Mouse (Mus musculus) embryo, embryonic 11 days (tissue): Measurements from ENCODE around the gene Gm45234.
A peak's percentile ranks its signal among the peaks of the same experiment; 100 is the strongest.

Source experiments
- DNase-seq: peaks from one replicate; pipeline ENCODE4 v3.0.0-alpha.2; 2015

The Gm45234 gene

GRCm38 (mm10) chr6:124765951-124766350 lies 10.1 kb upstream of the Gm45234 start:
- DNase-seq, result no peak

- peak; percentile 90 for DNase-seq
Observed at GRCm38 (mm10) chr6:124759259-124759658, 3.4 kb upstream of the Gm45234 start.

DNA sequence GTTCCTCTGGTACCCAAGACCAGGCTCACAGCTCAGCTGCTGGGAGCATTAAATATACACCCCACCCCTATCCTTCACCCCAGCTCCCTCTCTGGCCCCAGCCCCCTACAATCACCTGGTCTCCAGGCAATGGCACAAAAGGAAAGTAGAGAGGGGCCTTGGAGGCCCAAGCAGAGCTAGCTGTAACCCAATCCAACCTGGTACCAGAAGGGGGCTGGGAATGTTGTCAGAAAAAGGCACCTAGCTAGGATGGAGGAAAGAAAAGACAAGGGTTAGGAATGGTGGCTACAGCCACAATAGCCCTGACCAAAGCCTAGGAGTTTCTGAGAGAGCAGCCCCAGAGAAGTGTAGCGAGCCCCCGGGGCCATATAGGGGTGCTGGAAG lies 3.0 kb upstream of the Gm45234 start:
- DNase-seq, result no peak

DNA sequence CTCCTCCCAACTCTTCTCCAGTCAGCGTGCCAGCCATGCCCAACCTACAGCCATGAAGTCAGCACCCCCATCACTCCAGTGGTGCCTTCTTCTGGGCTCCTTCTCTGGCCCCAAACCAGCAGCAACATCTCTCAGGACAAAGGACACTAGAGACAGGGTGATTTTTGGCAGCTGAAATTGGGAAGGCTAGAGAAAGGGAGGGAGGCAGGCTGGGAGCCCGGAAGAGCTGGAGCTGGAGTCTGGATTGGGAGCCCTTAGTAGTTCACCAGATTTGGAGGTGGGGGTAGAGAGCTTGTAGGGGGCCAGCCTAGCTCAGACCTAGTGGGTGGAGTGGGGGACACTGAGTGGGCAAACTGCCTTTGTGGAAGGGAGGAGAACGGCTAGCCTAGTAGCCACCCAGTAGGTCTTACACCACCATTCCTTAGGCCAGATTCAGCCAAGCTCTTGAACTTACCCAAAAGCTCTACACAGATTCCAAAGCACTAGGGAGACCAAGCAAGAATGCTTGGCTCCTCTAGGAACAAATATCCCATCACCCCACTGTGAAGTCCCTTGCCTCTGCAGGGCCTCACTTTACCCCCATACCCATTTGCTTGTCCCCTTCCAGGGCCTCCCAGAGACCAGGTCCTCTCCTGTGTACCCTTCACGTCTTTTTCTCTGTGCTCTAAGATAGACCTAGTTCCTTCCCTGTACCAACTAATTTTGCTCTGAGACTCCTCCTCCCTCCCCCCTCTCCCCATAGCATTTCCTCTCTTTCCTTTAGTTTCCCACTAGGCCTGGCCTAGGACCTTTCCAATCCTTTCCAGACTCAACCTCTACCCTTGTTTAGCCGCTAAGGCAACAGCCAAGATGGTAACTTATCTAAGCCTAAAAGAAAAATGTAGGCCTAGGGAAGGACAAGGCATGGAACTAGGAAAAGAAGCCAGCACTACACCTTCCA lies 2.4 kb upstream of the Gm45234 start:
- peak; percentile 67 for DNase-seq

GRCm38 (mm10) chr6:124757351-124757880 lies 1.6 kb upstream of the Gm45234 start:
- no peak for DNase-seq

GRCm38 (mm10) chr6:124756652-124757350 lies 980 bp upstream of the Gm45234 start:
- DNase-seq, result peak; percentile 88

- no peak for DNase-seq
Observed at GRCm38 (mm10) chr6:124755306-124755705, 515 bp downstream of the Gm45234 start.

GRCm38 (mm10) chr6:124753861-124754260 lies 2.0 kb downstream of the Gm45234 start:
- no peak for DNase-seq

DNA sequence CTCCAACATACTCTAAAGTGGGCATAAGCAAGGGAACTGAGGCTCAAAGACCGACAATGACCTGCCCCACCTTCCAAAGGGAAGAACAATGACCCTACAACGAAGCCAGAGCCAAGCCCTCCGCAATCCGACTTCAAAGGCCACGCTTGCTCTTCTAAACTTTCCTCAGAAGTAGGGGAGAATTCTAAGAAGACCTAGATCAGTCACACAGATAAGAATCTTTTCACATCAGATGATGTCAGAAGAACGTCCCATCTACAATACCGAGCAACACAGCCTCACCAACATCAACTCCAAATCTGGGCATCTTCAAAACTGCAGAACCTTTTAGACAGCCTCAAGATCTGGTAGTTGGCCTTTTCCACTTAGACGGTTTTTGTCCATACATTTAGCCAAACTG lies 5.4 kb downstream of the Gm45234 start:
- DNase-seq, result no peak

- DNase-seq, result no peak
Observed at GRCm38 (mm10) chr6:124746654-124747632, 8.9 kb downstream of the Gm45234 start.

DNA sequence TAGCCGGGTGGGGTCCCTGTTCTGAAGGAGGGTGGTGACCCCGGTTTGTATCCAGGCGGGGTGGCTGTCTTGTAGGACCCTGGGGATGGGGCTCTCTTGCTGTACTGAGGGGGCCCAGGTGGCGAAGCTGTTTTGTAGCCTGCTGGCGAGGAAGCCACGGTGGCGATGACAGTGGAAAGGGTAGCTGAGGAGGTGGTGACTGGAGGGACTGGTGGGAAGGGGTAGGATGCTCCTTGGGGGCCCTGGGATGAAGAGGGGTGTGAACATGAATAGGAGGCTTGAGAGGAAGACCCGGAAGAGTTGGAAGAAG lies 9.6 kb downstream of the Gm45234 start:
- no peak for DNase-seq

GRCm38 (mm10) chr6:124745490-124746295 lies 10.1 kb downstream of the Gm45234 start:
- peak; percentile 99 for DNase-seq

DNA sequence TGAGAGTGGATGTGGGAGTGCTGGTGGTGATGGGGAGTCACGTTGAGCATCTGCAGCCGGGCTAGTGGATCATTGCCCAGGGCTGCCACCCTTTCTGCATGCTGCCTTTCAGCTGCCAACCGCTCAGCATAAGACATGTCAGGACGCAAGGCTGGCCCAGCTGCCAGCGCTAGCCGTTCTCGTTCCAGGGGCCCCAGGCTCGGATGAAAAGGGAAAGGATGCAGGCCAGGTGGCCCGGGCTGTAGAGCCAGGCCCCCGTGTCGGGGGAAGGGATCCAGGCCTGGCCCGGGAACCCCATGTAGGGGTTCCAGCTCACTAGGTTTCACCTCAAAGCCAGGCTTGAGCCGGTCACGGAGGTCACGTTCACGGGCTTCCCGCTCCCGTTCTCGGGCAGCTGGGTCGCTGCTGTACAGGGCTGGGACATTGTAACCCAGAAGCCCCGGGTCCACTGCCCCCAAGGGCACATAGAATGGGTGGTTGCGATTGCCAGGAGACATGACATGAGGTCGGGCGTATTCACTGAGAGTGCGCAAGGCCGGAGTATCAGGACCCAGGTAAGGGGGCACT lies 11.0 kb downstream of the Gm45234 start:
- DNase-seq, result no peak

GRCm38 (mm10) chr6:124743647-124744046 lies 12.2 kb downstream of the Gm45234 start:
- no peak for DNase-seq

GRCm38 (mm10) chr6:124742839-124743514 lies 12.8 kb downstream of the Gm45234 start:
- DNase-seq, result no peak

GRCm38 (mm10) chr6:124741842-124742241 lies 14.0 kb downstream of the Gm45234 start:
- no peak for DNase-seq

DNA sequence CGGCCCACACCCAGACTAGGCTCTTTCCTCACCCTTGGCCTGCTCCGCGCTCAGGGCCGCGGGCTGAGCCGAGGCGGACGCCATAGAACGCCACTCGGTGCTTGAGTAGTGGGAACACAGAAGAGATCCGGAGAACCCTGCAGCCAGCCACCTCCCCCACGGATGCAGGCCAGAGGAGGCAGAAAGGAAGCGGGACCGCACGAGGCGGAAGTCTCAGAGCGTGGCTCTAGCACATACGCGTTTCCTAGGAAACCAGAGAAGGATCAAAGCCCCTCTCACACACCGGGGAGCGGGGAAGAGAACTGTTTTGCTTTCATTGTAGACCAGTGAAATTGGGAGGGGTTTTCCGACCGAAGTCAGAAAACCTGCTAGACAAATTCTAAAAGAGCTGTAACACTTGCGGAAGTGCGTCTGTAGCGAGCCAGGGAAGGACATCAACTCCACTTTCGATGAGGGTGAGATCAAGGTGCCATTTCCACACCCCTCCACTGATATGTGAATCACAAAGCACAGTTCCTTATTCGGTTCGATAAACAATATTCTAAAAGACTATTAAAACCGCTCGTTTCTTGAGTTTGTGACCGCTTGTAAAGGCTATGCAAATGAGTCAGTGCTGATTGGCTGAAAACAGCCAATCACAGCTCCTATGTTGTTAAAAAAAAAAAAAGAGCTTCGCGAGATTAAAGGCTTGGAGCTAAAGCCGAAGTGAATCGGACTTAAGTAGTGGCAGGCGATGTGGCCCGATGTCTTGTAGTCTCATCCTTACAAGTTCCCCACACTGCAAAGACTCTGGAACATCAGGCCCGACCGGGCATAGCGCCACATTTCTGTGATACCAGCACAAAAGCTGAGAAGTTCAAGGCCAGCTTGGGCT lies 14.7 kb downstream of the Gm45234 start, which contains the start of gene Grcc10:
Gene Grcc10, minus strand, starts transcription at position 487 of the 874 bp plus-strand sequence.
- peak; percentile 97 for DNase-seq

DNA sequence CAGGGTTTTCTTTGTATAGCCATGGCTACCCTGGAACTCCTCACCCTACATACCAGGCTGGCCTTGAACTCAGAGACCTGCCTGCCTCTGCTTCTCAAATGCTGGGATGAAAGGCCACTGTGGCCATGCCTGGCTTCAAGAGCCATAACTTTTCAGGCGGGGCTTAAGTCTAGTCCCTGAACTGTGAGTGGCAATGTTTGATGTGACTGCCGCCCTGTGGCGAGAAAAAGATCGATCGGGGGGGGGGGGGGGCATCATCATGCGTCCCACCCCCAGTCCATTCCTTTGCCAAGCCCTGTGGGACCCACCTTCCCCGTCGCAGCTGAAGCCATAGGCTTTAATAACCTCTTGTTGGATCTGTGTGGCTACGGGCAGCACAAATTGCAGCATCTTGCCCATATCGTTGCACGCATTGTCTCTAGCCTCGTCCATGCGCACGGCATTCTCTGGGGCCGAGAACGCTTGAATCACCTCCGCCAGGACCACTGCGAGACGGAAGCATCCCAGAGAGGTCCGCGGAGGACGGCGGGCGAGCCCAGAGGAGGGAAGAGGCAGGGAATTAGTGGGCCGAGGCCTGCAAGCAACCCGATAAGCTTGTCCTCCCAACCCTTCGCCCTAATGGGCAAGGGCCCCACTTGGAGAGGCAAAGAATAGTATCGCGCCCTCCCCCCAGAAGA lies 15.5 kb downstream of the Gm45234 start:
- peak; percentile 81 for DNase-seq

- no peak for DNase-seq
Observed at GRCm38 (mm10) chr6:124739231-124739796, 16.5 kb downstream of the Gm45234 start.
